Mouse (Mus musculus): Measurements from ENCODE around the gene Zpr1.

DNA sequence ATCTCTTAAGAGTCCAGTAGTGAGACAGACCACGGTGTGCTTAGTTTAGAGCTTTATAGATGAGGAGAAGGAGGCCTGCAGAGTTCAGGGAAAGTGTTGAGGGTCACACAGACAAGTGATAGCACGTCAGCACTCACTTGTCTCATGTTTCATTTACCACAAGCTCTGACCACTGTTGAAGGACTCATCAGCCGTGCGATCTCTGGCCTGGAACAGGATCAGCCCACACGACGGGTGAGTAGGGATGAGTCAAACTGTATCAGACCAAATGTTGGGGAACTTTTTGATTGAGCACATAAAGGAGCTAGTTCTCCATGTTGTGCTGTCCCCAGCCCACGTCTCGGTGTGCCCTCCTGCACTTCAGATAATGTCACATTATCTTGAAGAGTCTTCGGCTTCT, 1.6 kb downstream of the Zpr1 start:
- no peak for TF ChIP-seq CTCF (IDR thresholded peaks at IDR 0.05; ENCODE audit: low read depth)
- no peak for TF ChIP-seq EP300 (IDR thresholded peaks at IDR 0.05; ENCODE audit: low read depth)
